Mouse (Mus musculus): ENCODE data around the gene Pced1b. TPM values are rescaled to one million over a fixed set of nuclear protein-coding genes. Genes with fewer than 3 reads are reported as not detected.

Gene Pced1b
- polyA plus RNA-seq, 1 experiment from 2014 or later, result 8.7 TPM

DNA sequence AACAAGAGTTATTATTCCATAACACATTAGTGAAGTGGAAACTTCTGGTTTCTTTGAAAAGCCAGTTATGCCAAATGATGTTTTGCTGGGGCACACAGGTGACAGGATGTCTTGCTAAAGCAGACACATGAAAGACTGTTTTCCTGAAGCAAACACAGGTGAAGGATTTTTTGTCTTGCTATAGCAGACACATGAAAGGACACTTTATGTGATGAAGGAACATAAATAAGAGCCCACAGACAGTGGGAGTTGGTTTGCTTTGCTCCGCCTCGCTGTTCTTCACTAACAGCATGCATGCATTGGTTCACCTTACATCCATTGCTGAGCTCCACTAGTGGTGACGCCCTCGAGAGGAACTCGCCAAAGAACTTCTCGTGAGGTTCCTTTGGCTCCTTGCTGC lies 154.0 kb downstream of the Pced1b start:
- 92% methylated on average over 6 of the region's 6 CpGs for WGBS
- no peaks in the 10 kb centered on the region for H3K9me3 ChIP-seq (ENCODE audit: control insufficient read depth, low read length)
- no peaks in the 10 kb centered on the region for H3K36me3 ChIP-seq (ENCODE audit: control insufficient read depth, insufficient read depth, low read length)
- no peak overlapping the region for H3K27ac ChIP-seq (ENCODE audit: low read depth, low read length)
- no peak for ATAC-seq (ENCODE audit: low FRiP score, low TSS enrichment)
- H3K4me3 ChIP-seq (ENCODE audit: low read length), result no peak overlapping the region
- no peaks in the 10 kb centered on the region for H3K4me1 ChIP-seq (ENCODE audit: control insufficient read depth, insufficient read depth, low read length)
- no peaks in the 10 kb centered on the region for H3K27me3 ChIP-seq (ENCODE audit: control insufficient read depth, insufficient read depth, low read length)
- H3K9ac ChIP-seq (ENCODE audit: low read depth, low read length), result no peak overlapping the region
- H3K4me2 ChIP-seq (replicated peaks; ENCODE audit: low read depth, low read length), result no peak overlapping the region

DNA sequence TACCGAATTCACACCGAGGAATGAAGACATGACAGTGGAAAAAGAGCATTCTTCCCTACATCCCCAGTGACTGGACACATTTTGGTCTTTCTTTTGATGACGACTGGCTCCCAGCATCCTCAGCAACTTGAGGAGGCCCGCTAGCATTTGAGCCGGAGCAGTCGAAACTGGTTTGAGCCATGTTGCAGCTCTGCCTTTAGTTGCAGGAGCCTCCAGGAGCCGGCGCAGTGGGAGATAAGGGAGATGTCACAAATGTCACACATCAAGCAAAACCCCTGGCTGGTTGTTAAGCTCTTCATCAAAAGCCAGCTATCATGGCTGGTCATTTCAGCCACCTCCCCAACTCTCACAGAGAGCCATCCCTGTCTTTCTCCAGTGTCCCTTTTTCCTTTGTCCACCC lies 157.6 kb downstream of the Pced1b start:
- H3K27me3 ChIP-seq (ENCODE audit: control insufficient read depth, insufficient read depth, low read length), result no peaks in the 10 kb centered on the region
- 90% methylated on average over 8 of the region's 8 CpGs for WGBS
- no peaks in the 10 kb centered on the region for H3K4me1 ChIP-seq (ENCODE audit: control insufficient read depth, insufficient read depth, low read length)
- no peak overlapping the region for H3K9ac ChIP-seq (ENCODE audit: low read depth, low read length)
- no peak overlapping the region for H3K4me3 ChIP-seq (ENCODE audit: low read length)
- no peaks in the 10 kb centered on the region for H3K9me3 ChIP-seq (ENCODE audit: control insufficient read depth, low read length)
- no peak overlapping the region for H3K4me2 ChIP-seq (replicated peaks; ENCODE audit: low read depth, low read length)
- no peaks in the 10 kb centered on the region for H3K36me3 ChIP-seq (ENCODE audit: control insufficient read depth, insufficient read depth, low read length)
- ATAC-seq (ENCODE audit: low FRiP score, low TSS enrichment), result no peak
- H3K27ac ChIP-seq (ENCODE audit: low read depth, low read length), result no peak overlapping the region

DNA sequence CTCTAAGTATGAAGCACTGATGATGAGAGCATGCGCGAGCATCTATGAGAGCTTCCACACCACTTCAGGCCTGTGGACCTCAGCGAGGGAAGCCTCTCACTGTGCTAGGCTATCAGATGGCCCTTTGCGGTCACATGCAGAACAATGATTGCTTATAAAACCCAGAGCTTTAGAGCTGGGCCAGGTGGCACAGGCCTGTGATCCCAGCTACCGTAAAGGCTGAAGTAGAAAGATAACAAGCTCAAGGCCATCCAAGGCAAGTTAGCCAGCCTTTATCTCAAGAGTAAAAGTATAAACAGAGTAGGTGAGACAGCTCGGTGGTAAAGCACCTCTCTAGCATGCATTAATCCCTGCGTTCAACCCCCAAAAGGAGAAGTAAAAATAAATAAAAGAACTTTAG lies 158.1 kb downstream of the Pced1b start:
- Histone ChIP-seq H3K9me3 (ENCODE audit: control insufficient read depth, low read length) (no peaks in the 10 kb centered on the region), H3K4me1 (ENCODE audit: control insufficient read depth, insufficient read depth, low read length) (no peaks in the 10 kb centered on the region), H3K4me3 (ENCODE audit: low read length) (no peak overlapping the region), H3K4me2 (replicated peaks; ENCODE audit: low read depth, low read length) (no peak overlapping the region), H3K36me3 (ENCODE audit: control insufficient read depth, insufficient read depth, low read length) (no peaks in the 10 kb centered on the region), H3K27me3 (ENCODE audit: control insufficient read depth, insufficient read depth, low read length) (no peaks in the 10 kb centered on the region), H3K9ac (ENCODE audit: low read depth, low read length) (no peak overlapping the region), H3K27ac (ENCODE audit: low read depth, low read length) (no peak overlapping the region)
- 88% methylated on average over 7 of the region's 7 CpGs for WGBS
- ATAC-seq (ENCODE audit: low FRiP score, low TSS enrichment), result no peak

DNA sequence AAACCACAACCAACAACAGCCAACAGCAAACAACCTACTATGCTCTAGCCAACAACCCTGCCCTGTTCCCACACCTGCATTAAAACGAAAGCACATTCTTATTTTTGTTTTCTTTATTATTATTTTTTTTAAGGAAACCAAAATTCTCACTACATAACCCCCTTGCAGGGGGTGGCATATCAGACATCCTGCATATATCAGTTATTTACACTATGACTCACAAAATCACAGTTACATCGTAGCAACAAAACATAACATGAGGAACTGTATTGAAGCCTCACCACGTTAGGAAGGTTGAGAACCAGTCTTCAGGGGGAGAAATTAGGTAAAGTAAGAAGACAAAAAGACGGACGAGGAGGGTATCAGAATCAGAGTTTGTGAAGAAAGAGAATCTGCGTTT lies 159.2 kb downstream of the Pced1b start:
- ATAC-seq (ENCODE audit: low FRiP score, low TSS enrichment), result no peak
- no peak overlapping the region for H3K27ac ChIP-seq (ENCODE audit: low read depth, low read length)
- 86% methylated on average over 6 of the region's 6 CpGs for WGBS
- H3K4me3 ChIP-seq (ENCODE audit: low read length), result no peak overlapping the region
- H3K27me3 ChIP-seq (ENCODE audit: control insufficient read depth, insufficient read depth, low read length), result no peaks in the 10 kb centered on the region
- H3K4me2 ChIP-seq (replicated peaks; ENCODE audit: low read depth, low read length), result no peak overlapping the region
- H3K9ac ChIP-seq (ENCODE audit: low read depth, low read length), result no peak overlapping the region
- no peaks in the 10 kb centered on the region for H3K4me1 ChIP-seq (ENCODE audit: control insufficient read depth, insufficient read depth, low read length)
- no peaks in the 10 kb centered on the region for H3K9me3 ChIP-seq (ENCODE audit: control insufficient read depth, low read length)
- no peaks in the 10 kb centered on the region for H3K36me3 ChIP-seq (ENCODE audit: control insufficient read depth, insufficient read depth, low read length)

DNA sequence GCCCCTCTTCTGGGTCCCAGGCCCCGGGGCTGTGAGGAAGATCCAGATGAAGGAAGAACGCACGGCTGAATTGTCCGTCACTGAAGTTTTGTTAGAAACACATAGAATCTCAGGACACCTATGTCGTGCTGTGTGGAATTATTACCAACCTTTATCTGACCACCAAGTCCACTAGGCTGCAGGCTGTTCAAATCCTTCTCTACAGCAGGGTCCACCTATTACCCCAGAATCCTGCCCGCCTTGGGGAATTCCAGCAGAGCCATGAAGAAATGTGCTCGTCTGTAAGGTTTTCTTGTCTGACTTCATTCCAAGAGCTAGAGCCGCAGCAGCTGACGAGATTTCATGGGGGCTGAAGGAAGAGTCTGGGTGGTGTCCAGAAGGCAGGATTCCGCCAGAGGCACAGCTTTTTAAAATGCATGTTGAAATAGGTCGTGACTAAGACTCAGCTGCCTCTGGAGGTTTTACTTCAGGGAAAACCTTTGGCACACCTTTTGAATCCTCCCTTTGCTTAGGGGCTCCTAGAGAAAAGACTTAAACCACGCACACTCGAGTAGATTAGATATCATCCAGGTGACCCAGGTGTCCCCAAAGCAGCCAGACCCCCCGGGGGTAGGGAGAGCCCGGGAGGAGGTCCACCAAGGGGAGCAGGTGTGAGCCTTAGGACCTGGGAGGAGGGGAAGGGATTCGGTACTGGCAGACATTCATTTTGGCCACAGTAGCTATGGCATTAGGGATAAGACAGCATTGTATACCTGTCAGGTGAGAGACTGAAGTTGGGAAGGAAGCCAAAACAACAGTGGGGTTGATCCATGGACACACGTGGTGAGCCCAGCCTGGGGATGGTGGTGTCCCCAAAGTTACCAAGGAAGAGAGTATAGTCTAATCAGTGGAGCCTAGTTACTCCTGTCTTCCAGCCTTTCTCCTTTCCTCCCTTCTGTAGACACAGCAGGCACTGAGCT lies 160.9 kb downstream of the Pced1b start:
- no peak overlapping the region for H3K4me2 ChIP-seq (replicated peaks; ENCODE audit: low read depth, low read length)
- WGBS, result 65% methylated on average over 17 of the region's 17 CpGs

DNA sequence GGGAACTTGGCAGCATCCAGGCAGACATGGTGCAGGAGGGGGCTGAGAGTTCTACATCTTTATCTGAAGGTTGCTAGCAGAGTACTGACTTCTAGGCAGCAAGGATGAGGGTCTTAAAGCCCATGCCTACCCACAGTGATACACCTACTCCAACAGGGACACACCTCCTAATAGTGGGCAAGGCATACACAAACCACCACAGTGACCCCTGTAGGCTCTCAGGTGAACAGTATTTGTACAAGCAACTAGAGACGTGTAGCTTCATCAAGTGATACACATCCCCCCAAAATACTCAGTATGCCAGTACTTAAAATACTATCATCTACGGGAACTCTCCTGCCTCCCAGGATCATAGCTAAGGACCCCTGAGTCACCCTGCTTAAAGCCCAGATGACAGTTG lies 164.2 kb downstream of the Pced1b start:
- ATAC-seq (ENCODE audit: low FRiP score, low TSS enrichment), result no peak
- Histone ChIP-seq H3K4me3 (ENCODE audit: low read length) (no peak overlapping the region), H3K36me3 (ENCODE audit: control insufficient read depth, insufficient read depth, low read length) (no peaks in the 10 kb centered on the region), H3K4me2 (replicated peaks; ENCODE audit: low read depth, low read length) (no peak overlapping the region), H3K27ac (ENCODE audit: low read depth, low read length) (no peak overlapping the region), H3K9me3 (ENCODE audit: control insufficient read depth, low read length) (peaks cover 3% of the 10 kb centered on the region; the same call in 1 of the 2 replicates), H3K4me1 (ENCODE audit: control insufficient read depth, insufficient read depth, low read length) (no peaks in the 10 kb centered on the region), H3K27me3 (ENCODE audit: control insufficient read depth, insufficient read depth, low read length) (no peaks in the 10 kb centered on the region), H3K9ac (ENCODE audit: low read depth, low read length) (no peak overlapping the region)
- WGBS, result 97% methylated on average over 2 of the region's 2 CpGs

More for the DNA sequence above, 160.9 kb downstream of the Pced1b start:
- H3K27me3 ChIP-seq (ENCODE audit: control insufficient read depth, insufficient read depth, low read length), result no peaks in the 10 kb centered on the region
- H3K4me1 ChIP-seq (ENCODE audit: control insufficient read depth, insufficient read depth, low read length), result no peaks in the 10 kb centered on the region
- H3K4me3 ChIP-seq (ENCODE audit: low read length), result no peak overlapping the region
- H3K36me3 ChIP-seq (ENCODE audit: control insufficient read depth, insufficient read depth, low read length), result no peaks in the 10 kb centered on the region
- no peak overlapping the region for H3K27ac ChIP-seq (ENCODE audit: low read depth, low read length)
- no peak overlapping the region for H3K9ac ChIP-seq (ENCODE audit: low read depth, low read length)
- H3K9me3 ChIP-seq (ENCODE audit: control insufficient read depth, low read length), result no peaks in the 10 kb centered on the region; the same call in 1 of the 2 replicates
- ATAC-seq (ENCODE audit: low FRiP score, low TSS enrichment), result no peak

DNA sequence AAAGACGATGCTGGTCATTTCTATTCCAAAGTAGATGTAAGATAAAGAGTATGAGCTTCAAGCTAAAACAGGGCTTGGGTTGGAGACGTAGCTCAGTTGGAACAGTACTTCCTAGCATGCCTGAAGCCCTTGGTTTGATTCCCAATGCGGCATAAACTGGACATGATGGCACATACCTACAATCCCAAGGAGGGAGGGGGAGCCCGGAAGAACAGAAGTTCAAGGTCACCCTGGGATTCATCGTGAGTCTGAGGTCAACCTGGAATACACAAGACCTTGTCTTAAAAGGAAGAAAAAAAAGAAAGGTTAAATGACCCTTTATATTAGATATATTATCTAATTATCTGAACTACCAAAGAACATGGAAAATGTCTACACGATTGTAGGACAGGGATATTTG lies 164.8 kb downstream of the Pced1b start:
- Histone ChIP-seq H3K27ac (ENCODE audit: low read depth, low read length) (no peak overlapping the region), H3K36me3 (ENCODE audit: control insufficient read depth, insufficient read depth, low read length) (no peaks in the 10 kb centered on the region), H3K4me1 (ENCODE audit: control insufficient read depth, insufficient read depth, low read length) (no peaks in the 10 kb centered on the region), H3K27me3 (ENCODE audit: control insufficient read depth, insufficient read depth, low read length) (no peaks in the 10 kb centered on the region), H3K9me3 (ENCODE audit: control insufficient read depth, low read length) (peaks cover 3% of the 10 kb centered on the region; the same call in 1 of the 2 replicates), H3K9ac (ENCODE audit: low read depth, low read length) (no peak overlapping the region), H3K4me2 (replicated peaks; ENCODE audit: low read depth, low read length) (no peak overlapping the region), H3K4me3 (ENCODE audit: low read length) (no peak overlapping the region)
- no peak for ATAC-seq (ENCODE audit: low FRiP score, low TSS enrichment)
- 94% methylated on average over 6 of the region's 6 CpGs for WGBS

DNA sequence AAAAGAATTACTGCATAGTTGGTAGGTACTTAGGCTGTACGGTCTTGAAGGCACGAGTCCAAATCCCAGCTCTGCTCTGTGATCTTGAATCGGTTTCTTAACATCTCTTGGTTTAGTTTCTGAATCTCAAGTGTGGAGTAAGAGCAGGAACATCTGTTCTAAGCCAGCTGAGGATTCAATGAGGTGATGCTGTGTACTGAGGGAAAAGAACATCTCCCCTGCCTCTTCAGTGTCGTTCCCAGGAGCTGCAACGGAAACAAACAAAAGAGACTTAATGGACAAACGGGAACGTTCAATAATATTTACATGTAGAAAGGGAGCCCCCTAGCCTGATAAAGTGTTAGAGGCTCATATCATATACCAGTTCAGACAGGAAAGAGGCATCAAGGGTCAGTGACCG lies 165.4 kb downstream of the Pced1b start:
- Histone ChIP-seq H3K9ac (ENCODE audit: low read depth, low read length) (no peak overlapping the region), H3K4me3 (ENCODE audit: low read length) (no peak overlapping the region), H3K4me2 (replicated peaks; ENCODE audit: low read depth, low read length) (no peak overlapping the region), H3K4me1 (ENCODE audit: control insufficient read depth, insufficient read depth, low read length) (no peaks in the 10 kb centered on the region), H3K27me3 (ENCODE audit: control insufficient read depth, insufficient read depth, low read length) (no peaks in the 10 kb centered on the region), H3K27ac (ENCODE audit: low read depth, low read length) (no peak overlapping the region), H3K9me3 (ENCODE audit: control insufficient read depth, low read length) (peaks cover 3% of the 10 kb centered on the region; the same call in 1 of the 2 replicates), H3K36me3 (ENCODE audit: control insufficient read depth, insufficient read depth, low read length) (no peaks in the 10 kb centered on the region)
- ATAC-seq (ENCODE audit: low FRiP score, low TSS enrichment), result no peak
- 89% methylated on average over 8 of the region's 8 CpGs for WGBS

DNA sequence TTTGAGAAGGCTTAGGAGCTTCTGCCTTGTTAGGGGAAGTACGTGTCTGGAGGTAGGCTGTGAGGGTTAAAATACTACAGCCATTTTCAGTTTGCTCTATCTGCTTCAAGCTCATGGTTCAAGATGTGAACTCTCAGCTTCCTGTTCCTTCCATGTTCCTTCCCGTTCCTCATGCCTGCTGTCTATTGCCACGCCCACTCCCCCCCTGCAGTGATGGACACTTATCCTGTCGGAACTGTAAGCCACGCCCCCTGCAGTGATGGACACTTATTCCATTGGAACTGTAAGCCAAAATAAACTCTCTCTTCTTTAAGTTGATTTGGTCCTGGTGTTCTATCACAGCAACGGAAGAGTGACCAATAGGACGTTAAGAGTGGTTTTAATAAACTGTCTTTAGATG lies 166.0 kb downstream of the Pced1b start:
- no peak for ATAC-seq (ENCODE audit: low FRiP score, low TSS enrichment)
- no peaks in the 10 kb centered on the region for H3K27me3 ChIP-seq (ENCODE audit: control insufficient read depth, insufficient read depth, low read length)
- 87% methylated on average over 7 of the region's 7 CpGs for WGBS
- H3K4me1 ChIP-seq (ENCODE audit: control insufficient read depth, insufficient read depth, low read length), result no peaks in the 10 kb centered on the region
- H3K9me3 ChIP-seq (ENCODE audit: control insufficient read depth, low read length), result peaks cover 3% of the 10 kb centered on the region; the same call in 1 of the 2 replicates
- H3K36me3 ChIP-seq (ENCODE audit: control insufficient read depth, insufficient read depth, low read length), result no peaks in the 10 kb centered on the region
- H3K4me2 ChIP-seq (replicated peaks; ENCODE audit: low read depth, low read length), result no peak overlapping the region
- H3K27ac ChIP-seq (ENCODE audit: low read depth, low read length), result no peak overlapping the region
- no peak overlapping the region for H3K9ac ChIP-seq (ENCODE audit: low read depth, low read length)
- H3K4me3 ChIP-seq (ENCODE audit: low read length), result no peak overlapping the region
